Mouse (Mus musculus) lung, postnatal 0 days (tissue): ENCODE measurements around the gene Mpz. TPM values are rescaled to one million over a fixed set of nuclear protein-coding genes. Genes with fewer than 3 reads are reported as not detected.

Source experiments
- ATAC-seq: fragments of 200-750 bp; cut with Nextera tagmentation; 2 replicates; pipeline ENCODE4 v1.8.0; 2017; ENCODE audit warnings: moderate library complexity
- DNase-seq: peaks from one replicate; pipeline ENCODE4 v3.0.0-alpha.2; 2016; ENCODE audit warnings: low spot score
- H3K27ac ChIP-seq: fragments of 300-500 bp; sonication (generic); 2 replicates; pipeline ENCODE4 v1.5.1; 2014; ENCODE audit warnings: antibody characterized with exemption, mild to moderate bottlenecking, low read length, mixed read lengths
- H3K27me3 ChIP-seq: fragments of 300-500 bp; sonication (generic); replicated peaks from 2 replicates; pipeline ENCODE4 v1.6.1; 2014; ENCODE audit warnings: low read length, mixed read lengths; ENCODE audit not compliant: insufficient read depth
- H3K36me3 ChIP-seq: fragments of 300-500 bp; sonication (generic); 2 replicates; pipeline ENCODE4 v1.6.1; 2014; ENCODE audit warnings: low read length, mixed read lengths; ENCODE audit not compliant: insufficient read depth
- H3K4me1 ChIP-seq: fragments of 300-500 bp; sonication (generic); 2 replicates; pipeline ENCODE4 v1.6.1; 2014; ENCODE audit warnings: antibody characterized with exemption, low read depth, low read length, mixed read lengths; ENCODE audit not compliant: insufficient read depth
- H3K4me2 ChIP-seq: fragments of 300-500 bp; sonication (generic); replicated peaks from 2 replicates; pipeline ENCODE4 v1.6.1; 2014; ENCODE audit warnings: low read depth, mild to moderate bottlenecking, low read length, moderate library complexity, mixed read lengths
- H3K4me3 ChIP-seq: fragments of 300-500 bp; sonication (generic); 2 replicates; pipeline ENCODE4 v1.5.1; 2014; ENCODE audit warnings: low read depth, low read length
- H3K9ac ChIP-seq: fragments of 300-500 bp; sonication (generic); replicated peaks from 2 replicates; pipeline ENCODE4 v1.6.1; 2014; ENCODE audit warnings: low read depth, mild to moderate bottlenecking
- H3K9me3 ChIP-seq: fragments of 300-500 bp; sonication (generic); 2 replicates; pipeline ENCODE4 v1.6.1; 2016; ENCODE audit warnings: low read length, mixed read lengths
- CTCF ChIP-seq: IDR thresholded peaks from 2 replicates; pipeline ENCODE4 v1.5.1; 2016; ENCODE audit warnings: antibody characterized with exemption, mild to moderate bottlenecking
- EP300 ChIP-seq: IDR thresholded peaks from 2 replicates; pipeline ENCODE4 v1.6.1; 2016; ENCODE audit warnings: antibody characterized with exemption, mild to moderate bottlenecking, control low read depth
- WGBS: fragments of 180-500 bp; shearing (Covaris S2); extraction: QIAGEN DNeasy Blood & Tissue Kit; methylation state at CpG from one replicate; pipeline ENCODE4 v1.1.7; 2014; 5-methylcytosine and 5-hydroxymethylcytosine counted together
- polyA plus RNA-seq: library from polyadenylated mRNA; unstranded; fragments of >200 nt; fragmentation: Nextera tagmentation; extraction: Ambion mirVana; gene quantifications from 2 replicates; pipeline ENCODE4 v1.2.1, GENCODE M21; 2015

Gene Mpz
- 0.62 and 0.73 TPM in 2 replicates for polyA plus RNA-seq

- H3K4me3 ChIP-seq: peak within 1 kb of the TSS; percentile 68
- no peaks in the 10 kb centered on the region for H3K9me3 ChIP-seq
- peak within 1 kb of the TSS; percentile 73 for H3K4me2 ChIP-seq
- WGBS: 1% methylated on average over 30 of the region's 34 CpGs
- DNase-seq (peak; percentile 97), ATAC-seq (peak; percentile 99)
- peak within 1 kb of the TSS; percentile 71 for H3K27ac ChIP-seq
- peaks cover 6% of the 10 kb centered on the region; the same call in 1 of the 2 replicates for H3K4me1 ChIP-seq
- H3K36me3 ChIP-seq: no peaks in the 10 kb centered on the region
- no peaks in the 10 kb centered on the region for H3K27me3 ChIP-seq
- peak within 1 kb of the TSS; percentile 83 for H3K9ac ChIP-seq
- TF ChIP-seq EP300 (no peak), CTCF (no peak)
These were observed at the start of gene Mpz, which contains the start of gene Sdhc for GRCm38 (mm10) chr1:171149974-171150760. Gene Mpz, plus strand, starts transcription at chr1:171150711. Gene Sdhc, minus strand, starts transcription at chr1:171150603.

- 26% methylated on average over 2 of the region's 2 CpGs for WGBS
- Histone ChIP-seq H3K27me3 (no peaks in the 10 kb centered on the region), H3K4me3 (no peak overlapping the region), H3K27ac (no peak overlapping the region), H3K4me2 (no peak overlapping the region), H3K4me1 (no peaks in the 10 kb centered on the region), H3K9ac (no peak overlapping the region), H3K36me3 (no peaks in the 10 kb centered on the region), H3K9me3 (no peaks in the 10 kb centered on the region)
- no peak for TF ChIP-seq CTCF
- no peak for TF ChIP-seq EP300
- ATAC-seq: no peak
- DNase-seq: no peak
These were observed 49.5 kb upstream of the Mpz start for GRCm38 (mm10) chr1:171101033-171101432.

GRCm38 (mm10) chr1:171101733-171102546 lies 48.6 kb upstream of the Mpz start:
- Histone ChIP-seq H3K9me3 (no peaks in the 10 kb centered on the region), H3K27me3 (no peaks in the 10 kb centered on the region), H3K4me2 (peak overlapping the region; percentile 58), H3K27ac (no peak overlapping the region), H3K4me3 (peak overlapping the region; percentile 60), H3K9ac (no peak overlapping the region), H3K4me1 (no peaks in the 10 kb centered on the region), H3K36me3 (no peaks in the 10 kb centered on the region)
- WGBS: under 1% methylated on average over 40 of the region's 40 CpGs
- peak; percentile 53 for TF ChIP-seq CTCF
- TF ChIP-seq EP300: no peak
- DNase-seq: peak; percentile 77
- ATAC-seq: peak; percentile 86

- H3K4me1 ChIP-seq: no peaks in the 10 kb centered on the region
- WGBS: 0% methylated on average over 35 of the region's 35 CpGs
- no peaks in the 10 kb centered on the region for H3K36me3 ChIP-seq
- no peaks in the 10 kb centered on the region for H3K27me3 ChIP-seq
- peak overlapping the region; percentile 58 for H3K4me2 ChIP-seq
- H3K9ac ChIP-seq: 0 out of 2 replicates have a peak overlapping the region, but pooled peaks have one; percentile 16
- peak overlapping the region; percentile 60 for H3K4me3 ChIP-seq
- DNase-seq (peak; percentile 85), ATAC-seq (peak; percentile 91)
- no peaks in the 10 kb centered on the region for H3K9me3 ChIP-seq
- TF ChIP-seq CTCF (no peak), EP300 (no peak)
- no peak overlapping the region for H3K27ac ChIP-seq
These were observed 47.8 kb upstream of the Mpz start for GRCm38 (mm10) chr1:171102547-171103177.

- TF ChIP-seq CTCF: no peak
- TF ChIP-seq EP300: no peak
- no peak for ATAC-seq
- no peaks in the 10 kb centered on the region for H3K4me1 ChIP-seq
- H3K27me3 ChIP-seq: no peaks in the 10 kb centered on the region
- WGBS: 11% methylated on average over 10 of the region's 10 CpGs
- H3K9me3 ChIP-seq: no peaks in the 10 kb centered on the region
- no peak overlapping the region for H3K27ac ChIP-seq
- DNase-seq: no peak
- no peaks in the 10 kb centered on the region for H3K36me3 ChIP-seq
- H3K4me3 ChIP-seq: peak overlapping the region; percentile 60
- no peak overlapping the region for H3K9ac ChIP-seq
- peak overlapping the region; percentile 58 for H3K4me2 ChIP-seq
These were observed 47.2 kb upstream of the Mpz start for GRCm38 (mm10) chr1:171103179-171103840.
